ENCODE assay signal across 20 mouse cellular contexts in the genomic region with DNA sequence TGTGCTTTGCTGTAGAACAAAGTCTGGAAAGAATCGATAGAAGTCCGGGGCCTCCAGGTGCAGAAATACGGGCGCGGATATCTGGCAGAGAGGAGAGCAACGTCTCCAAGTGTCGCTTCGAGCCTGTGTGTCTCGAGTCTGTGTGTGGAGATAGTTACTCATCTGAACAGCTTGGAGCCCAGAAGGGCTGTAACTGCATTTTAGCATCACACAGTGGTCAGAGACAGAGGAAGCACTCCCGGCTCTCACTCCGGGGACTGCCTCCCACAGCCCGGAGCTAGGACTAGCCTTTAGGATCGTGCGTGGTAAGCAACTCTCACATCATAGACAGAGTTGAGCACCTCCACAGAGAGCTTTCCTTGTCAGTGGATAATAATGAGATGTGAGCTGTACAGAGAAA. TPM values are rescaled to one million over a fixed set of nuclear protein-coding genes. Genes with fewer than 3 reads are reported as not detected.
A peak's percentile ranks its signal among the peaks of the same experiment; 100 is the strongest.
DNase-seq lines count a peak whose midpoint lies in the region; ATAC-seq and TF ChIP-seq lines count a peak whose summit lies in the region.
"Had no signal": no experiment of that assay in that cellular context is flagged by ENCODE, and none has a peak within 500 bp of the region (broad histone marks: within the 10 kb centered on the region; RNA-seq: fewer than 3 reads in every experiment).

No protein-coding gene starts in this region.

- H3K4me1 ChIP-seq in liver, embryonic 11.5 days (replicated peaks; ENCODE audit: control insufficient read depth, insufficient read depth, low read length) = peaks cover 16% of the 10 kb centered on the region
- H3K4me1 ChIP-seq in liver, postnatal 0 days (ENCODE audit: insufficient read depth) = no peaks in the 10 kb centered on the region
- peaks cover 32% of the 10 kb centered on the region for H3K4me1 ChIP-seq in kidney, embryonic 15.5 days

- no peak for DNase-seq in layer of hippocampus, adult 2 months (ENCODE audit: low spot score in 2 of 2)
- no peak for DNase-seq in layer of hippocampus, adult 8-10 months (ENCODE audit: low spot score in 2 of 2)
- peak; percentile 28 for DNase-seq in liver, embryonic 11.5 days (ENCODE audit: low spot score)
- no peak for DNase-seq in liver, postnatal 0 days
- peak; percentile 43 to 52 for DNase-seq in right cerebral cortex, postnatal 10 days (ENCODE audit: low spot score in 2 of 2)
- no peak for DNase-seq in right cerebral cortex, postnatal 4 days
- DNase-seq in brain, adult 2 months (ENCODE audit: low read depth, low spot score) = peak; percentile 58
- DNase-seq: adrenal gland, adult 2 months; adrenal gland, postnatal 10 days; adrenal gland, postnatal 25 days; cerebellum, adult 11-12 months; cerebellum, adult 2 months; cerebellum, adult 9-10 months; cerebellum, postnatal 10 days; cerebellum, postnatal 25 days had no signal

- TF ChIP-seq EP300 in liver, postnatal 0 days (IDR thresholded peaks at IDR 0.05; ENCODE audit: low read depth) = no peak

- ATAC-seq in liver, embryonic 11.5 days (replicated peaks; ENCODE audit: low FRiP score) = no peak
- no peak for ATAC-seq in liver, postnatal 0 days
- no peak for ATAC-seq in kidney, embryonic 15.5 days (replicated peaks; ENCODE audit: low FRiP score)
- ATAC-seq: forebrain, embryonic 13.5 days; forebrain, embryonic 15.5 days had no signal

- H3K27me3 ChIP-seq in liver, embryonic 11.5 days (replicated peaks; ENCODE audit: control insufficient read depth, insufficient read depth, low read length) = peaks cover 3% of the 10 kb centered on the region; the same call in 1 of the 2 replicates
- H3K27me3 ChIP-seq in liver, postnatal 0 days (ENCODE audit: insufficient read depth, low read length) = no peaks in the 10 kb centered on the region
- H3K27me3 ChIP-seq in kidney, embryonic 15.5 days = no peaks in the 10 kb centered on the region; the same call in 1 of the 2 replicates
- H3K27me3 ChIP-seq: embryonic facial prominence, embryonic 12.5 days; forebrain, embryonic 13.5 days; forebrain, embryonic 15.5 days had no signal

- no peak overlapping the region for H3K27ac ChIP-seq in layer of hippocampus, adult 2 months
- H3K27ac ChIP-seq in liver, embryonic 11.5 days (ENCODE audit: low read depth, low read length) = no peak overlapping the region
- no peak overlapping the region for H3K27ac ChIP-seq in liver, postnatal 0 days (ENCODE audit: low read depth)
- no peak overlapping the region for H3K27ac ChIP-seq in kidney, embryonic 15.5 days
- H3K27ac ChIP-seq: embryonic facial prominence, embryonic 10.5 days; embryonic facial prominence, embryonic 12.5 days; forebrain, embryonic 13.5 days; forebrain, embryonic 15.5 days had no signal

- no peak overlapping the region for H3K9ac ChIP-seq in liver, embryonic 11.5 days (ENCODE audit: low read depth, low read length)
- H3K9ac ChIP-seq in liver, postnatal 0 days (replicated peaks) = no peak overlapping the region
- no peak overlapping the region for H3K9ac ChIP-seq in kidney, embryonic 15.5 days
- H3K9ac ChIP-seq: embryonic facial prominence, embryonic 12.5 days; forebrain, embryonic 13.5 days; forebrain, embryonic 15.5 days had no signal

- peak; percentile 20; the same call in 1 of the 2 replicates for TF ChIP-seq CTCF in layer of hippocampus, adult 2 months (conservative IDR thresholded peaks at IDR 0.05)
- no peak for TF ChIP-seq CTCF in liver, postnatal 0 days (IDR thresholded peaks at IDR 0.05; ENCODE audit: low read depth)

- H3K4me3 ChIP-seq in layer of hippocampus, adult 2 months = no peak overlapping the region
- no peak overlapping the region for H3K4me3 ChIP-seq in liver, embryonic 11.5 days (ENCODE audit: low read depth, low read length)
- H3K4me3 ChIP-seq in liver, postnatal 0 days (ENCODE audit: low read depth, low read length) = no peak overlapping the region
- H3K4me3 ChIP-seq in kidney, embryonic 15.5 days (replicated peaks) = no peak overlapping the region
- H3K4me3 ChIP-seq: embryonic facial prominence, embryonic 10.5 days; embryonic facial prominence, embryonic 12.5 days; forebrain, embryonic 13.5 days; forebrain, embryonic 15.5 days had no signal

- no peaks in the 10 kb centered on the region for H3K36me3 ChIP-seq in liver, embryonic 11.5 days (ENCODE audit: control insufficient read depth, insufficient read depth, low read length)
- H3K36me3 ChIP-seq in liver, postnatal 0 days (replicated peaks; ENCODE audit: insufficient read depth, low read length) = no peaks in the 10 kb centered on the region
- no peaks in the 10 kb centered on the region for H3K36me3 ChIP-seq in kidney, embryonic 15.5 days
- H3K36me3 ChIP-seq: embryonic facial prominence, embryonic 10.5 days; embryonic facial prominence, embryonic 12.5 days; forebrain, embryonic 15.5 days had no signal

- 81% methylated on average over 14 of the region's 14 CpGs for WGBS in liver, embryonic 11.5 days
- 85% methylated on average over 14 of the region's 14 CpGs for whole genome bisulfite sequencing in liver, postnatal 0 days (ENCODE audit: insufficient replicate concordance)
- 67% methylated on average over 14 of the region's 14 CpGs for WGBS in kidney, embryonic 15.5 days

- H3K9me3 ChIP-seq in liver, embryonic 11.5 days (ENCODE audit: control insufficient read depth, low read length) = no peaks in the 10 kb centered on the region
- no peaks in the 10 kb centered on the region for H3K9me3 ChIP-seq in liver, postnatal 0 days (ENCODE audit: low read length)
- H3K9me3 ChIP-seq in kidney, embryonic 15.5 days (replicated peaks) = no peaks in the 10 kb centered on the region
- H3K9me3 ChIP-seq: embryonic facial prominence, embryonic 10.5 days; embryonic facial prominence, embryonic 12.5 days; forebrain, embryonic 13.5 days; forebrain, embryonic 15.5 days had no signal

- no peak overlapping the region for H3K4me2 ChIP-seq in liver, embryonic 11.5 days
- no peak overlapping the region for H3K4me2 ChIP-seq in liver, postnatal 0 days (ENCODE audit: low read depth, low read length)
- no peak overlapping the region for H3K4me2 ChIP-seq in kidney, embryonic 15.5 days
- H3K4me2 ChIP-seq: embryonic facial prominence, embryonic 12.5 days; forebrain, embryonic 13.5 days; forebrain, embryonic 15.5 days had no signal

RNA-seq across cellular contexts. Expression of gene Slc38a10, which starts 22.1 kb away (rescaled TPM):
- 10 to 100 TPM; 86.1 to 86.5 TPM for total RNA-seq in layer of hippocampus, adult 2 months (2021)
- 10 to 100 TPM; 83.1 to 95.2 (median 88.8) TPM for total RNA-seq in layer of hippocampus, adult 8-10 months (2022)
- 59.4 and 64.5 TPM in 2 replicates for polyA plus RNA-seq in liver, embryonic 11.5 days (2014; fragmentation: Nextera tagmentation; extraction: Ambion mirVana)
- polyA plus RNA-seq in liver, postnatal 0 days (2015; fragmentation: Nextera tagmentation; extraction: Ambion mirVana) = 25.0 and 28.0 TPM in 2 replicates
- polyA plus RNA-seq in kidney, embryonic 15.5 days (2015; fragmentation: Nextera tagmentation; extraction: Ambion mirVana) = 109 and 115 TPM in 2 replicates

RNA-seq across cellular contexts. Expression of gene Bahcc1, which starts 59.5 kb away (rescaled TPM):
- 10 to 100 TPM; 19.9 to 20.7 TPM for total RNA-seq in layer of hippocampus, adult 2 months (2021)
- total RNA-seq in layer of hippocampus, adult 8-10 months (2022) = 10 to 100 TPM; 20.0 to 23.4 (median 21.4) TPM
- polyA plus RNA-seq in liver, embryonic 11.5 days (2014; fragmentation: Nextera tagmentation; extraction: Ambion mirVana) = 6.7 and 8.8 TPM in 2 replicates
- polyA plus RNA-seq in liver, postnatal 0 days (2015; fragmentation: Nextera tagmentation; extraction: Ambion mirVana) = 1.1 and 1.2 TPM in 2 replicates
- 11.8 and 14.1 TPM in 2 replicates for polyA plus RNA-seq in kidney, embryonic 15.5 days (2015; fragmentation: Nextera tagmentation; extraction: Ambion mirVana)

Comparison
In these comparisons a context has a peak if more than half of its experiments do, and no peak if none do; other contexts are left out.
1. DNase-seq: peak in liver, embryonic 11.5 days (single experiment), right cerebral cortex, postnatal 10 days (2 of 2) and brain, adult 2 months (single experiment); none in layer of hippocampus, adult 2 months (0 of 2), layer of hippocampus, adult 8-10 months (0 of 2), liver, postnatal 0 days (single experiment) and right cerebral cortex, postnatal 4 days (single experiment).